11 mouse cellular contexts compared by ENCODE assay signal in genomic region chr10:16441661-16442072, GRCm38 (mm10).
DNase-seq lines count a peak whose midpoint lies in the region.
"Had no signal": no experiment of that assay in that cellular context is flagged by ENCODE, and none has a peak within 500 bp of the region (broad histone marks: within the 10 kb centered on the region; RNA-seq: fewer than 3 reads in every experiment).

No protein-coding gene starts in this region.

- intact Hi-C loops in left cerebral cortex, postnatal 4 days (cut with DNase I) = no loop called here
- intact Hi-C loops in left cerebral cortex, postnatal 10 days (cut with DNase I) = no loop called here

- DNase-seq in cerebellum, adult 9-11 months = peak; percentile 18
- no peak for DNase-seq in cerebellum, postnatal 4 days (ENCODE audit: low spot score in 2 of 2)
- peak; percentile 3 for DNase-seq in left cerebral cortex, postnatal 4 days
- no peak for DNase-seq in left cerebral cortex, postnatal 10 days (ENCODE audit: extremely low spot score in 1 of 2, low spot score in 2 of 2)
- peak; percentile 9 to 19 for DNase-seq in cerebellum, postnatal 36 days
- DNase-seq in layer of hippocampus, adult 9-11 months = peak; percentile 22
- DNase-seq in urinary bladder, postnatal 4 days (ENCODE audit: low spot score in 2 of 2) = no peak
- no peak for DNase-seq in adrenal gland, adult (ENCODE audit: inconsistent age in 2 of 2, low spot score in 1 of 2)
- DNase-seq: heart, adult 11 months; kidney, postnatal 36 days; liver, postnatal 0 days had no signal

Comparison
In these comparisons a context has a peak if more than half of its experiments do, and no peak if none do; other contexts are left out.
1. DNase-seq: peak in cerebellum, adult 9-11 months (single experiment), left cerebral cortex, postnatal 4 days (single experiment), cerebellum, postnatal 36 days (2 of 2) and layer of hippocampus, adult 9-11 months (single experiment); none in cerebellum, postnatal 4 days (0 of 2), left cerebral cortex, postnatal 10 days (0 of 2), urinary bladder, postnatal 4 days (0 of 2) and adrenal gland, adult (0 of 2).